Mouse (Mus musculus): ENCODE measurements at regions not wholly inside any gene's neighbourhood (a gene's known extent, or its start where the extent isn't known, plus 50 kb on each side); places are given as distances from the start of the nearest gene placed in this dataset.
"Not testable (repeated sequence)": the region's sequence is repeated elsewhere in the genome, so short reads cannot be mapped to it uniquely, and the experiment has no call there.

DNA sequence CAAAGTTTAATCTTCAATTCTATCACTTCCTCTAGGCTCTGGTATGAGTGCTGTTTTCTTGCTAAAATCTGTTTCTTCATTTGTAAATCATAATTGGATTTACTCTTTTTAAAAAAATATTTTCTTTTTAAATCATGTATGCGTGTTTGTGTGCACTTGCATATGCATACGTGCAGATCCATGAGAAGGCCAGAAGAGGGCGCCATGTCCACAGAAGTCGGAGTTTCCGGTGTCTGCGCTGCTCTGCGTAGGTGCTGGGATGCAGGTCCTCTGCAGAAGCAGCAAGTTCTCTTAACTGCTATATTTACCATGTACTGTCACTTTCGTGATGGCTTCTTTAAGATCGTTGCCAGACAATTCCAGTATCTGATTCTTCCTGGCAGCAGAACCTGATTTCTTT lies 136.6 kb upstream of the Spin1 start:
- Histone ChIP-seq H3K9me3 (ENCODE audit: control insufficient read depth, insufficient read depth, low read depth, low read length) (no peaks in the 10 kb centered on the region), H3K36me3 (ENCODE audit: control insufficient read depth, insufficient read depth, low read length, poor library complexity, severe bottlenecking) (no peaks in the 10 kb centered on the region), H3K9ac (ENCODE audit: insufficient read depth, low read depth, low read length, poor library complexity, severe bottlenecking) (no peak overlapping the region), H3K4me1 (ENCODE audit: control insufficient read depth in 2 of 2, insufficient read depth in 2 of 2, low read length in 2 of 2, poor library complexity in 1 of 2) (peaks cover 6 to 14% of the 10 kb centered on the region in 2 experiments; a peak in 2 of 4 replicates), H3K27ac (ENCODE audit: insufficient read depth, low read depth, low read length, poor library complexity, severe bottlenecking) (no peak overlapping the region), H3K4me3 (ENCODE audit: insufficient read depth in 1 of 2, low read depth in 1 of 2, low read length in 2 of 2, poor library complexity in 1 of 2, severe bottlenecking in 1 of 2) (no peak overlapping the region)
- TF ChIP-seq ZC3H11A (IDR thresholded peaks at IDR 0.05; ENCODE audit: borderline replicate concordance, low read depth, low read length) = peak; percentile 99
- TF ChIP-seq MAFK (IDR thresholded peaks at IDR 0.05; ENCODE audit: insufficient read depth, low read depth, low read length) = no peak
- DNase-seq (ENCODE audit: low read depth, low spot score) = peak; percentile 51
- in situ Hi-C loops (cut with MboI; ENCODE audit: low sequenced_read_pairs in 2 of 2, unreplicated experiment in 2 of 2) = loop anchor here in 1 of 2 experiments (5.0 to 25.0 kb wide), 3 partner anchors 251 to 648 kb away; no protein-coding TSS in a partner anchor

DNA sequence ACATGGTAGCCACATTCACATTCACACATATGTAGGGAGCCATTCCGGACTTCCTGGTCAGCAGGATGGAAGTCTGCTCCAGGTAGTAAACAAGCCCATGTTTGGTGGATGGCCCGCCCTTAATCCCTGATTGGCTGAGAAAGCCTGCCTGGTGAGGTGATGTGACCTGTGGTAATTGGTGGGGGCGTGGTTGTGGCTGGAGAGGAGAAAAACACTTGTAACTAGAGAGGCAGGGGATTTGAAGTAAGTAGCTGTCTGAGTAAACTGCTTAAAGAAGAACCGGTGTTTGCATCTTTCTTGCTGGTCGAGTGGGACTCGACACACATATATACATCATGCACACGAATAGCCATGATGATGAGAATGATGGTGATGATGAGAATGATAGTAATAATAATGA lies 135.6 kb upstream of the Spin1 start:
- Histone ChIP-seq H3K4me1 (ENCODE audit: control insufficient read depth in 2 of 2, insufficient read depth in 2 of 2, low read length in 2 of 2, poor library complexity in 1 of 2) (peaks cover 6 to 14% of the 10 kb centered on the region in 2 experiments; a peak in 2 of 4 replicates), H3K4me3 (ENCODE audit: insufficient read depth in 1 of 2, low read depth in 1 of 2, low read length in 2 of 2, poor library complexity in 1 of 2, severe bottlenecking in 1 of 2) (peak overlapping the region in 1 of 2 experiments; percentile 41; a peak in 3 of 4 replicates), H3K27ac (ENCODE audit: insufficient read depth, low read depth, low read length, poor library complexity, severe bottlenecking) (peak overlapping the region; percentile 48; the same call in 1 of the 2 replicates)
- H3K36me3 ChIP-seq (ENCODE audit: control insufficient read depth, insufficient read depth, low read length, poor library complexity, severe bottlenecking); H3K9ac ChIP-seq (ENCODE audit: insufficient read depth, low read depth, low read length, poor library complexity, severe bottlenecking); DNase-seq (ENCODE audit: low read depth, low spot score); H3K9me3 ChIP-seq (ENCODE audit: control insufficient read depth, insufficient read depth, low read depth, low read length): not testable (repeated sequence)
- in situ Hi-C loops (cut with MboI; ENCODE audit: low sequenced_read_pairs in 2 of 2, unreplicated experiment in 2 of 2) = loop anchor here in 1 of 2 experiments (10.0 to 25.0 kb wide), 2 partner anchors 250 to 647 kb away; no protein-coding TSS in a partner anchor

DNA sequence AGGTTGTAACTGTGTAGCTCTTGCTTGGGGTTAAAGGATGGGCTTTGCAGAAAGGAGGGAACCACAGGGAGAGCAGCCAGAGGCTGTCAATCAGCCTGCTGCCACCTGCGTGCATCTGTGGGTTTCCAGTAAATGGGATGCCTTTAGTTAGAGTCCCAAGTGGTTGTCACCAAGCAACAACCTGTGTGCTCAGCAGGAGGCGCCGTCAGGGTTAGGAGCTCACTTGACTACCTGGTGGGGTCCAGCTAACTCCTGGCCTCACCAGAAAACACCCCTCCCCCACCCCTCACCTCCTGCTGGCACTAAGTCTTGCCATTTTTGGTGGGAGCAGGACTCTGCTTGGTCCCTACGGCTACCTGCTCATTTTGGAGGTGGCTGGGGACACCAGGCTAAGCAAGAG lies 135.0 kb upstream of the Spin1 start:
- Histone ChIP-seq H3K36me3 (ENCODE audit: control insufficient read depth, insufficient read depth, low read length, poor library complexity, severe bottlenecking) (no peaks in the 10 kb centered on the region), H3K4me3 (ENCODE audit: insufficient read depth in 1 of 2, low read depth in 1 of 2, low read length in 2 of 2, poor library complexity in 1 of 2, severe bottlenecking in 1 of 2) (no peak overlapping the region), H3K9me3 (ENCODE audit: control insufficient read depth, insufficient read depth, low read depth, low read length) (no peaks in the 10 kb centered on the region), H3K4me1 (ENCODE audit: control insufficient read depth in 2 of 2, insufficient read depth in 2 of 2, low read length in 2 of 2, poor library complexity in 1 of 2) (peaks cover 6 to 14% of the 10 kb centered on the region in 2 experiments; a peak in 2 of 4 replicates), H3K9ac (ENCODE audit: insufficient read depth, low read depth, low read length, poor library complexity, severe bottlenecking) (no peak overlapping the region), H3K27ac (ENCODE audit: insufficient read depth, low read depth, low read length, poor library complexity, severe bottlenecking) (peak overlapping the region; percentile 48)
- in situ Hi-C loops (cut with MboI; ENCODE audit: low sequenced_read_pairs in 2 of 2, unreplicated experiment in 2 of 2) = loop anchor here in 1 of 2 experiments (10.0 to 25.0 kb wide), 2 partner anchors 249 to 647 kb away; no protein-coding TSS in a partner anchor
- no peak for TF ChIP-seq MAFK (IDR thresholded peaks at IDR 0.05; ENCODE audit: insufficient read depth, low read depth, low read length)
- TF ChIP-seq ZC3H11A (IDR thresholded peaks at IDR 0.05; ENCODE audit: borderline replicate concordance, low read depth, low read length) = no peak
- no peak for TF ChIP-seq HCFC1 (IDR thresholded peaks at IDR 0.05; ENCODE audit: borderline replicate concordance, insufficient read depth, low read length)
- no peak for TF ChIP-seq ZNF384 (IDR thresholded peaks at IDR 0.05; ENCODE audit: low read depth, low read length)
- no peak for TF ChIP-seq CHD2 (IDR thresholded peaks at IDR 0.05; ENCODE audit: low read depth, low read length)
- DNase-seq (ENCODE audit: low read depth, low spot score) = peak; percentile 34

- no peak overlapping the region for H3K9ac ChIP-seq (ENCODE audit: insufficient read depth, low read depth, low read length, poor library complexity, severe bottlenecking)
- no peaks in the 10 kb centered on the region for H3K9me3 ChIP-seq (ENCODE audit: control insufficient read depth, insufficient read depth, low read depth, low read length)
- peaks cover 6 to 17% of the 10 kb centered on the region in 2 experiments; a peak in 2 of 4 replicates for H3K4me1 ChIP-seq (ENCODE audit: control insufficient read depth in 2 of 2, insufficient read depth in 2 of 2, low read length in 2 of 2, poor library complexity in 1 of 2)
- no peak for DNase-seq (ENCODE audit: low read depth, low spot score)
- no peaks in the 10 kb centered on the region for H3K36me3 ChIP-seq (ENCODE audit: control insufficient read depth, insufficient read depth, low read length, poor library complexity, severe bottlenecking)
- in situ Hi-C loops (cut with MboI; ENCODE audit: low sequenced_read_pairs in 2 of 2, unreplicated experiment in 2 of 2) = loop anchor here in 1 of 2 experiments (10.0 to 25.0 kb wide), 2 partner anchors 248 to 645 kb away; no protein-coding TSS in a partner anchor
- no peak overlapping the region for H3K4me3 ChIP-seq (ENCODE audit: insufficient read depth in 1 of 2, low read depth in 1 of 2, low read length in 2 of 2, poor library complexity in 1 of 2, severe bottlenecking in 1 of 2)
- TF ChIP-seq ZC3H11A (IDR thresholded peaks at IDR 0.05; ENCODE audit: borderline replicate concordance, low read depth, low read length) = no peak
- TF ChIP-seq MAFK (IDR thresholded peaks at IDR 0.05; ENCODE audit: insufficient read depth, low read depth, low read length) = no peak
- no peak for TF ChIP-seq CHD2 (IDR thresholded peaks at IDR 0.05; ENCODE audit: low read depth, low read length)
- no peak for TF ChIP-seq HCFC1 (IDR thresholded peaks at IDR 0.05; ENCODE audit: borderline replicate concordance, insufficient read depth, low read length)
- no peak for TF ChIP-seq ZNF384 (IDR thresholded peaks at IDR 0.05; ENCODE audit: low read depth, low read length)
- no peak overlapping the region for H3K27ac ChIP-seq (ENCODE audit: insufficient read depth, low read depth, low read length, poor library complexity, severe bottlenecking)
Observed at GRCm38 (mm10) chr13:50966826-50967225, 133.9 kb upstream of the Spin1 start.

- TF ChIP-seq CHD2 (IDR thresholded peaks at IDR 0.05; ENCODE audit: low read depth, low read length) = no peak
- H3K4me3 ChIP-seq (ENCODE audit: insufficient read depth in 1 of 2, low read depth in 1 of 2, low read length in 2 of 2, poor library complexity in 1 of 2, severe bottlenecking in 1 of 2) = no peak overlapping the region
- H3K9me3 ChIP-seq (ENCODE audit: control insufficient read depth, insufficient read depth, low read depth, low read length) = no peaks in the 10 kb centered on the region
- in situ Hi-C loops (cut with MboI; ENCODE audit: low sequenced_read_pairs in 2 of 2, unreplicated experiment in 2 of 2) = loop anchor here in 1 of 2 experiments (25.0 kb wide), 1 partner anchor 639 kb away; no protein-coding TSS in a partner anchor
- no peak overlapping the region for H3K27ac ChIP-seq (ENCODE audit: insufficient read depth, low read depth, low read length, poor library complexity, severe bottlenecking)
- no peak for DNase-seq (ENCODE audit: low read depth, low spot score)
- H3K4me1 ChIP-seq (ENCODE audit: control insufficient read depth in 2 of 2, insufficient read depth in 2 of 2, low read length in 2 of 2, poor library complexity in 1 of 2) = peaks cover 0 to 3% of the 10 kb centered on the region in 2 experiments; a peak in 1 of 4 replicates
- H3K36me3 ChIP-seq (ENCODE audit: control insufficient read depth, insufficient read depth, low read length, poor library complexity, severe bottlenecking) = no peaks in the 10 kb centered on the region
- H3K9ac ChIP-seq (ENCODE audit: insufficient read depth, low read depth, low read length, poor library complexity, severe bottlenecking) = no peak overlapping the region
Observed at GRCm38 (mm10) chr13:50973379-50973778, 127.3 kb upstream of the Spin1 start.
